In genomic region chr2:13857461-13857860, GRCm38 (mm10) we compare ENCODE assay signal across 15 mouse cellular contexts.
"Had no signal": no experiment of that assay in that cellular context is flagged by ENCODE, and none has a peak within 500 bp of the region (broad histone marks: within the 10 kb centered on the region; RNA-seq: fewer than 3 reads in every experiment).

No protein-coding gene starts in this region.

- H3K4me1 ChIP-seq: limb, embryonic 10.5 days; liver, embryonic 12.5 days; lung, embryonic 15.5 days; midbrain, embryonic 10.5 days; neural tube, embryonic 15.5 days had no signal

- H3K9me3 ChIP-seq: limb, embryonic 10.5 days; liver, embryonic 12.5 days; lung, embryonic 15.5 days; midbrain, embryonic 10.5 days; neural tube, embryonic 15.5 days had no signal

- H3K4me2 ChIP-seq: liver, embryonic 12.5 days; lung, embryonic 15.5 days; neural tube, embryonic 15.5 days had no signal

- H3K27me3 ChIP-seq: liver, embryonic 12.5 days; lung, embryonic 15.5 days; neural tube, embryonic 15.5 days had no signal

- DNase-seq: kidney, adult 18-20 months; kidney, postnatal 10 days; kidney, postnatal 4 days; midbrain, embryonic 14.5 days; right cerebral cortex, postnatal 4 days; spleen, adult 18-20 months; thymus, adult 18-20 months; thymus, postnatal 25 days had no signal

- H3K36me3 ChIP-seq: limb, embryonic 10.5 days; liver, embryonic 12.5 days; lung, embryonic 15.5 days; midbrain, embryonic 10.5 days; neural tube, embryonic 15.5 days had no signal

- ATAC-seq: liver, embryonic 12.5 days had no signal

- H3K4me3 ChIP-seq: left cerebral cortex, adult 2 months; limb, embryonic 10.5 days; liver, embryonic 12.5 days; lung, embryonic 15.5 days; midbrain, embryonic 10.5 days; myocyte; neural tube, embryonic 15.5 days had no signal

- H3K27ac ChIP-seq: left cerebral cortex, adult 2 months; limb, embryonic 10.5 days; liver, embryonic 12.5 days; lung, embryonic 15.5 days; midbrain, embryonic 10.5 days; neural tube, embryonic 15.5 days had no signal

- H3K9ac ChIP-seq: liver, embryonic 12.5 days; lung, embryonic 15.5 days; neural tube, embryonic 15.5 days had no signal
